In genomic region chr1:93168295-93168775, GRCm38 (mm10) we compare ENCODE assay signal across 17 mouse cellular contexts. TPM values are rescaled to one million over a fixed set of nuclear protein-coding genes. Genes with fewer than 3 reads are reported as not detected.
DNase-seq lines count a peak whose midpoint lies in the region; ATAC-seq lines count a peak whose summit lies in the region.
"Had no signal": no experiment of that assay in that cellular context is flagged by ENCODE, and none has a peak within 500 bp of the region (broad histone marks: within the 10 kb centered on the region; RNA-seq: fewer than 3 reads in every experiment).

TSS of gene Crocc2 (plus strand) at chr1:93168725.

- H3K9ac ChIP-seq in intestine, embryonic 16.5 days (ENCODE audit: low read depth, low read length) = no peak within 1 kb of the TSS
- no peak within 1 kb of the TSS for H3K9ac ChIP-seq in intestine, embryonic 15.5 days
- H3K9ac ChIP-seq in midbrain, embryonic 15.5 days = no peak within 1 kb of the TSS
- no peak within 1 kb of the TSS for H3K9ac ChIP-seq in midbrain, embryonic 13.5 days (replicated peaks)
- H3K9ac ChIP-seq: embryonic facial prominence, embryonic 13.5 days; limb, embryonic 15.5 days had no signal

- H3K27ac ChIP-seq in intestine, embryonic 16.5 days (ENCODE audit: low read length) = no peak within 1 kb of the TSS
- H3K27ac ChIP-seq in intestine, embryonic 15.5 days = no peak within 1 kb of the TSS
- H3K27ac ChIP-seq in midbrain, embryonic 15.5 days = no peak within 1 kb of the TSS
- no peak within 1 kb of the TSS for H3K27ac ChIP-seq in midbrain, embryonic 13.5 days
- H3K27ac ChIP-seq: embryonic facial prominence, embryonic 13.5 days; limb, embryonic 15.5 days had no signal

- H3K4me2 ChIP-seq in intestine, embryonic 16.5 days (ENCODE audit: low read depth, low read length) = no peak within 1 kb of the TSS
- no peak within 1 kb of the TSS for H3K4me2 ChIP-seq in intestine, embryonic 15.5 days (replicated peaks)
- H3K4me2 ChIP-seq in midbrain, embryonic 15.5 days = no peak within 1 kb of the TSS
- H3K4me2 ChIP-seq in midbrain, embryonic 13.5 days (replicated peaks) = no peak within 1 kb of the TSS
- H3K4me2 ChIP-seq: embryonic facial prominence, embryonic 13.5 days; limb, embryonic 15.5 days had no signal

- ATAC-seq in intestine, embryonic 16.5 days = peak; percentile 21; the same call in 1 of the 2 replicates
- no peak for ATAC-seq in intestine, embryonic 15.5 days
- ATAC-seq in midbrain, embryonic 15.5 days (replicated peaks) = peak; percentile 24; the same call in 1 of the 2 replicates
- no peak for ATAC-seq in midbrain, embryonic 13.5 days
- ATAC-seq: activated CD4-positive, CD25-positive, alpha-beta regulatory T cell, adult 4 months had no signal

- H3K9me3 ChIP-seq in intestine, embryonic 16.5 days (ENCODE audit: control insufficient read depth, low read length) = no peaks in the 10 kb centered on the region
- H3K9me3 ChIP-seq in intestine, embryonic 15.5 days = no peaks in the 10 kb centered on the region
- no peaks in the 10 kb centered on the region for H3K9me3 ChIP-seq in midbrain, embryonic 15.5 days
- H3K9me3 ChIP-seq in midbrain, embryonic 13.5 days = no peaks in the 10 kb centered on the region
- H3K9me3 ChIP-seq: embryonic facial prominence, embryonic 13.5 days; limb, embryonic 15.5 days; megakaryocyte, embryonic 14.5 days had no signal

- H3K36me3 ChIP-seq in intestine, embryonic 16.5 days (ENCODE audit: control insufficient read depth, insufficient read depth, low read length) = no peaks in the 10 kb centered on the region
- no peaks in the 10 kb centered on the region for H3K36me3 ChIP-seq in intestine, embryonic 15.5 days
- H3K36me3 ChIP-seq in midbrain, embryonic 15.5 days (replicated peaks) = no peaks in the 10 kb centered on the region
- no peaks in the 10 kb centered on the region for H3K36me3 ChIP-seq in midbrain, embryonic 13.5 days
- H3K36me3 ChIP-seq: embryonic facial prominence, embryonic 13.5 days; limb, embryonic 15.5 days had no signal

- H3K27me3 ChIP-seq in intestine, embryonic 16.5 days (replicated peaks; ENCODE audit: control insufficient read depth, insufficient read depth, low read length) = no peaks in the 10 kb centered on the region
- no peaks in the 10 kb centered on the region for H3K27me3 ChIP-seq in intestine, embryonic 15.5 days (replicated peaks)
- no peaks in the 10 kb centered on the region for H3K27me3 ChIP-seq in midbrain, embryonic 15.5 days (replicated peaks)
- H3K27me3 ChIP-seq in midbrain, embryonic 13.5 days = peaks cover under 1% of the 10 kb centered on the region; the same call in 1 of the 2 replicates
- H3K27me3 ChIP-seq: limb, embryonic 15.5 days had no signal

- no peaks in the 10 kb centered on the region for H3K4me1 ChIP-seq in intestine, embryonic 16.5 days (ENCODE audit: control insufficient read depth, insufficient read depth, low read length)
- no peaks in the 10 kb centered on the region for H3K4me1 ChIP-seq in intestine, embryonic 15.5 days (replicated peaks)
- no peaks in the 10 kb centered on the region for H3K4me1 ChIP-seq in midbrain, embryonic 15.5 days
- H3K4me1 ChIP-seq in midbrain, embryonic 13.5 days (replicated peaks) = peaks cover 12% of the 10 kb centered on the region
- H3K4me1 ChIP-seq: limb, embryonic 15.5 days had no signal

- 30% methylated on average over 10 of the region's 10 CpGs for WGBS in intestine, embryonic 16.5 days
- 36% methylated on average over 10 of the region's 10 CpGs for WGBS in intestine, embryonic 15.5 days
- WGBS in midbrain, embryonic 15.5 days = 26% methylated on average over 10 of the region's 10 CpGs
- WGBS in midbrain, embryonic 13.5 days = 35% methylated on average over 10 of the region's 10 CpGs

- peak; percentile 32 for DNase-seq in embryo, embryonic 10 days (ENCODE audit: low spot score)
- no peak for DNase-seq in embryo, embryonic 10.5 days (ENCODE audit: low spot score)
- DNase-seq in retina, embryonic 14.5 days (ENCODE audit: low spot score) = peak; percentile 64
- no peak for DNase-seq in natural killer cell, adult 2 months (ENCODE audit: low spot score in 2 of 2)
- DNase-seq: adrenal gland, postnatal 10 days; cerebellum, adult 9-11 months; heart, adult 18-20 months; heart, postnatal 4 days; thymus, adult 2 months had no signal

- no peak within 1 kb of the TSS for H3K4me3 ChIP-seq in intestine, embryonic 16.5 days (ENCODE audit: low read length)
- no peak within 1 kb of the TSS for H3K4me3 ChIP-seq in intestine, embryonic 15.5 days (replicated peaks)
- no peak within 1 kb of the TSS for H3K4me3 ChIP-seq in midbrain, embryonic 15.5 days
- H3K4me3 ChIP-seq in midbrain, embryonic 13.5 days (replicated peaks) = no peak within 1 kb of the TSS
- H3K4me3 ChIP-seq: embryonic facial prominence, embryonic 13.5 days; limb, embryonic 15.5 days; megakaryocyte, embryonic 14.5 days had no signal

RNA-seq across cellular contexts. Expression of gene Crocc2, which starts in this region (rescaled TPM):
- polyA plus RNA-seq in intestine, embryonic 16.5 days (2015; fragmentation: Nextera tagmentation; extraction: Ambion mirVana) = 0.05 and 0.07 TPM in 2 replicates
- polyA plus RNA-seq in intestine, embryonic 15.5 days (2015; fragmentation: Nextera tagmentation; extraction: Ambion mirVana) = 0.04 and 0.13 TPM in 2 replicates
- 0.52 and 0.54 TPM in 2 replicates for polyA plus RNA-seq in midbrain, embryonic 15.5 days (2015; fragmentation: Nextera tagmentation; extraction: Ambion mirVana)
- polyA plus RNA-seq in midbrain, embryonic 13.5 days (2015; fragmentation: Nextera tagmentation; extraction: Ambion mirVana) = 0.12 and 0.24 TPM in 2 replicates
- polyA plus RNA-seq: activated CD4-positive, CD25-positive, alpha-beta regulatory T cell, adult 4 months had no signal

Comparison
In these comparisons a context has a peak if more than half of its experiments do, and no peak if none do; other contexts are left out.
1. DNase-seq: peak in embryo, embryonic 10 days (single experiment) and retina, embryonic 14.5 days (single experiment); none in embryo, embryonic 10.5 days (single experiment) and natural killer cell, adult 2 months (0 of 2).
2. Peak in ATAC-seq in intestine, embryonic 16.5 days; RNA of the gene not detected or under 1 TPM.
3. Peak in ATAC-seq in midbrain, embryonic 15.5 days; RNA of the gene not detected or under 1 TPM.